Mouse (Mus musculus) layer of hippocampus, adult 8-10 months (tissue): Measurements from ENCODE around the gene Vmn1r149. TPM values are rescaled to one million over a fixed set of nuclear protein-coding genes. Genes with fewer than 3 reads are reported as not detected.
"Not testable (repeated sequence)": the region's sequence is repeated elsewhere in the genome, so short reads cannot be mapped to it uniquely, and the experiment has no call there.

Experiments
- DNase-seq, 2 experiments: peaks; one replicate each; pipeline ENCODE4 v3.0.0; 2022; ENCODE audit warnings: low spot score in 2 of 2
- total RNA-seq, 4 experiments: library from RNA; stranded (reverse); gene quantifications; 2 replicates each; pipeline ENCODE4 v1.2.4; 2022

Vmn1r149 gene
- total RNA-seq, result not detected

DNA sequence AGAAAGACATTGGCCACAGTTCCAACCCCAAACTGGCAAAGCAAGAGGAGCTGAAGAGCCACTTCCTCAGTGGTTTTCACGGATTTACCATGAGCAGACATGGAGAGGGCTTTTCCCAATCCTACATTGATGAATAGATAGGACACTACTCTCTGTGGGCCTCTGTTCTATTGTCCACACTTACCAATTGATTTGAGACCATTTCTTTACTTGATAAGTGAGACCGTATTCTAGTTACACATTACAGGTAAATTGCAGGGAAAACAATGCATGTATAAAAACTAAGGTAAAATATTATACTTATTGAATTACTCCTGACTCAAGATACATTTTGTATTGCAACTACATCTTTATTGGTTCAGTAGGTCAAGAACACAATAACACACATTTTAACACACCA is at the start of gene Vmn1r149:
TSS of gene Vmn1r149 (minus strand) at position 101 of the 400 bp plus-strand sequence.
- not testable (repeated sequence) for DNase-seq

GRCm38 (mm10) chr7:22463975-22464374 is 25.9 kb upstream of the Vmn1r149 start, which contains the start of gene Gm10665:
Gene Gm10665 (minus strand): TSS chr7:22464075.
- not testable (repeated sequence) for DNase-seq

- DNase-seq, result not testable (repeated sequence)
These were observed 24.7 kb downstream of the Vmn1r149 start, which contains the start of gene Vmn1r148 for GRCm38 (mm10) chr7:22413283-22413682. Gene Vmn1r148 (plus strand): TSS chr7:22413583.

Other genes with a start within 250 kb of the Vmn1r149 start
- gene Vmn1r143, start 248.9 kb downstream of the Vmn1r149 start, total RNA-seq, result not detected
- gene Gm8653, start 237.0 kb downstream of the Vmn1r149 start, total RNA-seq, result not detected
- gene Gm8453, start 208.7 kb downstream of the Vmn1r149 start, total RNA-seq, result not detected
- not detected for gene Gm4187, start 108.5 kb downstream of the Vmn1r149 start, total RNA-seq
- gene Gm8660, start 67.2 kb downstream of the Vmn1r149 start, total RNA-seq, result not detected
- not detected for gene Vmn1r148, start 24.6 kb downstream of the Vmn1r149 start, total RNA-seq
- not detected for gene Gm10665, start 25.8 kb upstream of the Vmn1r149 start, total RNA-seq
- gene Vmn1r151, start 61.4 kb upstream of the Vmn1r149 start, total RNA-seq, result not detected
- gene Vmn1r152, start 84.7 kb upstream of the Vmn1r149 start, total RNA-seq, result not detected
- not detected for gene Gm8677, start 96.7 kb upstream of the Vmn1r149 start, total RNA-seq
- gene Gm4201, start 127.1 kb upstream of the Vmn1r149 start, total RNA-seq, result not detected
- gene Gm4565, start 149.9 kb upstream of the Vmn1r149 start, total RNA-seq, result not detected
- gene Vmn1r155, start 219.8 kb upstream of the Vmn1r149 start, total RNA-seq, result not detected